Mouse (Mus musculus) liver, adult 2 months (tissue): Measurements from ENCODE around the gene Ankrd13d. TPM values are rescaled to one million over a fixed set of nuclear protein-coding genes. Genes with fewer than 3 reads are reported as not detected.

Source experiments
- DNase-seq: peaks from one replicate; pipeline ENCODE4 v3.0.0-alpha.2; 2011; ENCODE audit warnings: low read depth, low spot score; ENCODE audit errors: extremely low read depth
- H3K27ac ChIP-seq: fragments of 200-500 bp; replicated peaks from 2 replicates; pipeline ENCODE4 v1.5.1; 2012; ENCODE audit warnings: low read depth, mild to moderate bottlenecking, control low read depth, inconsistent platforms, low read length; ENCODE audit not compliant: insufficient read depth
- H3K27me3 ChIP-seq: fragments of 200-500 bp; 2 replicates; pipeline ENCODE4 v1.6.1; 2012; ENCODE audit warnings: mild to moderate bottlenecking, moderate library complexity, low read length, inconsistent platforms; ENCODE audit not compliant: control insufficient read depth, insufficient read depth
- H3K36me3 ChIP-seq: fragments of 200-500 bp; 2 replicates; pipeline ENCODE4 v1.6.1; 2012; ENCODE audit warnings: low read length, inconsistent platforms; ENCODE audit not compliant: control insufficient read depth, insufficient read depth
- H3K4me1 ChIP-seq: fragments of 200-500 bp; 2 replicates; pipeline ENCODE4 v1.6.1; 2011; ENCODE audit warnings: low read length; ENCODE audit not compliant: control insufficient read depth, insufficient read depth
- H3K4me3 ChIP-seq: fragments of 200-500 bp; 2 replicates; pipeline ENCODE4 v1.5.1; 2011; ENCODE audit warnings: low read depth, mild to moderate bottlenecking, control low read depth, low read length, moderate library complexity; ENCODE audit not compliant: insufficient read depth
- H3K79me2 ChIP-seq: fragments of 200-500 bp; 2 replicates; pipeline ENCODE4 v1.6.1; 2012; ENCODE audit warnings: inconsistent platforms, mild to moderate bottlenecking, low read length, moderate library complexity; ENCODE audit not compliant: control insufficient read depth, insufficient read depth
- H3K9ac ChIP-seq: fragments of 200-500 bp; 2 replicates; pipeline ENCODE4 v1.6.1; 2012; ENCODE audit warnings: low read depth, mild to moderate bottlenecking, control low read depth, inconsistent platforms, low read length
- CTCF ChIP-seq: fragments of 200-500 bp; IDR thresholded peaks from 2 replicates; pipeline ENCODE4 v1.5.1; 2011; ENCODE audit warnings: low read depth, low read length, control low read depth
- POLR2A ChIP-seq: fragments of 200-500 bp; IDR thresholded peaks from 2 replicates; pipeline ENCODE4 v1.6.1; 2011; ENCODE audit warnings: low read length, control low read depth; ENCODE audit not compliant: insufficient read depth; ENCODE audit errors: extremely low read depth
- WGBS: fragments of 180-500 bp; shearing (Covaris S2); methylation state at CpG from one replicate; pipeline ENCODE4 v1.1.7; 2018; 5-methylcytosine and 5-hydroxymethylcytosine counted together
- polyA plus RNA-seq: library from polyadenylated mRNA; depleted of rRNA; stranded (reverse); fragments of >200 nt; gene quantifications from 2 replicates; pipeline ENCODE4 v1.2.3, GENCODE M21; 2012
- total RNA-seq: library from RNA; depleted of rRNA; stranded (reverse); fragments of >200 nt; gene quantifications from 2 replicates; pipeline ENCODE4 v1.2.3, GENCODE M21; 2014

Ankrd13d gene
- total and polyA plus RNA-seq, 2 experiments, result 0.46 to 0.60 TPM

DNA sequence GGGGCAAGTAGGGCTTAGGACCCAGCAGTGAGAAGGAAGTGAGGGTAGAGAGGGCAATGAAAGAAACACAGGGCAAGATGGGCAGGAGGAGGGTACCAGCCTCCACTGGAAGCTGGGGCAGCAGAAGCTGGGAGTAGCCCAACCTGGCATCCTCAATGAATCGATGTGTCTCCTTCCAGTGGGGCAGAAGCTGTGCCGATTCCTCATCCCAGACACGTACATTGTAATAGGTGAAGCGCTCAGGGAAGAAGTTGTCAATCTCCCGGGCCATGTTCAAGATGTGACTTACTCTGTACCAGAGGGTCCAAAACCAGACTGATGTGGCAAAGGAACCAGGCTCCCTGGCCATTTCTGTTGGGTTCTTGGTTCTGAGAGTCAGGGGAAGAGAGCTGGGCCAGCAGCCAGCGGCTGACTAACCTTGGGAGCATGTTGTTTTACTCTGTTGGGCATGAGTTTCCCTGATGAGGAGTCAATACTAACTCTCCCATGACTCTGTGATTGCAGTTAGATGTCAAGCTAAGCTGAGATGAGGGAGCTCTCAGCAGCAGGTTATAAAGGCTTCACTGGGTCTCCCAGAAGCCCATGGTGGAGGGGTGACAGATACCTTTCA is 18.7 kb downstream of the Ankrd13d start:
- Histone ChIP-seq H3K27ac (no peak overlapping the region), H3K4me3 (no peak overlapping the region), H3K36me3 (no peaks in the 10 kb centered on the region), H3K27me3 (no peaks in the 10 kb centered on the region), H3K4me1 (peaks cover 5% of the 10 kb centered on the region), H3K79me2 (no peaks in the 10 kb centered on the region), H3K9ac (no peak overlapping the region)
- WGBS, result 97% methylated on average over 6 of the region's 6 CpGs
- DNase-seq, result no peak
- TF ChIP-seq CTCF, result no peak
- no peak for TF ChIP-seq POLR2A

DNA sequence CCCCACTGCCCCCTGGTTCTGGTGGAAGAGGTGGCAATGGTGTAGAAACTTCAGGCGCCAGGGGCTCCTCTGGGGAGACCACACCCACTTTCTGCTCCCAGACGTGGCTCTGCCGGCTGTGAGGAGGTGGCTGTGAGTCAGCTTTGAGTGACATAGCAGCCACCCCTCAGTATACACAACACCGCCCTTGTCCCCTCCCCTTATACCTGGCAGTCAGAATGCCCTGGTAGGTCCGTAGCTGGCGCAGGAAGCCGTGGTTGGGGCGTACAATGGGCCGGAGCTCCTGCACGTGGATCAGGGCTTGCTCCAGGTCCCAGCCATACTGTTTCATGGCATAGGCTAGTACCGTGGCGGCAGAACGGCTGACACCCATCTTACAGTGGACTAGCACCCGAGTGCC is 19.2 kb downstream of the Ankrd13d start:
- Histone ChIP-seq H3K27ac (no peak overlapping the region), H3K27me3 (no peaks in the 10 kb centered on the region), H3K36me3 (no peaks in the 10 kb centered on the region), H3K4me1 (peaks cover 5% of the 10 kb centered on the region), H3K79me2 (no peaks in the 10 kb centered on the region), H3K9ac (no peak overlapping the region), H3K4me3 (no peak overlapping the region)
- no peak for DNase-seq
- no peak for TF ChIP-seq CTCF
- TF ChIP-seq POLR2A, result no peak
- WGBS, result 95% methylated on average over 14 of the region's 14 CpGs

DNA sequence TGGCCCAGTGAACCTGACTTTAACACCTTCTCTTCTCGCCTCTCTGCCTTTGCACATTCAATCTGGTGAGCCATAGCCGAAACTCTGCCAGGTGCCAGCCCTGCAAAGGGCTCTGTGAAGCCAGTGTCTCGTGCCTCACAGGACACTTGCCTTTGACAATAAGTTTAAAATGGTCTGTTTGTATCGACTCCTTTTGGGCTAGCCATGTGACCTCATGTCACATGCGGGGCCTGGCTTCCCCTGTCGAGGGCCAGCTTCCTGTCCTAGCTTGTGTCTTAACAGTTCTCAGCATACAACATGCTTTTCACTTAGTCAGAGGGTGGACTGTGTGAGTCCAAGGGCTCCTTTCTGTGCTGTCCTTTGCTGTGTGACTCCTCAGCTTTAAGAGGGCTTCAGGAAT is 20.2 kb downstream of the Ankrd13d start:
- H3K9ac ChIP-seq, result no peak overlapping the region
- DNase-seq, result no peak
- no peaks in the 10 kb centered on the region for H3K36me3 ChIP-seq
- no peak overlapping the region for H3K4me3 ChIP-seq
- no peaks in the 10 kb centered on the region; the same call in 1 of the 2 replicates for H3K4me1 ChIP-seq
- no peaks in the 10 kb centered on the region for H3K27me3 ChIP-seq
- H3K27ac ChIP-seq, result no peak overlapping the region
- WGBS, result 75% methylated on average over 6 of the region's 6 CpGs
- H3K79me2 ChIP-seq, result no peaks in the 10 kb centered on the region
- TF ChIP-seq CTCF (no peak), POLR2A (no peak)

DNA sequence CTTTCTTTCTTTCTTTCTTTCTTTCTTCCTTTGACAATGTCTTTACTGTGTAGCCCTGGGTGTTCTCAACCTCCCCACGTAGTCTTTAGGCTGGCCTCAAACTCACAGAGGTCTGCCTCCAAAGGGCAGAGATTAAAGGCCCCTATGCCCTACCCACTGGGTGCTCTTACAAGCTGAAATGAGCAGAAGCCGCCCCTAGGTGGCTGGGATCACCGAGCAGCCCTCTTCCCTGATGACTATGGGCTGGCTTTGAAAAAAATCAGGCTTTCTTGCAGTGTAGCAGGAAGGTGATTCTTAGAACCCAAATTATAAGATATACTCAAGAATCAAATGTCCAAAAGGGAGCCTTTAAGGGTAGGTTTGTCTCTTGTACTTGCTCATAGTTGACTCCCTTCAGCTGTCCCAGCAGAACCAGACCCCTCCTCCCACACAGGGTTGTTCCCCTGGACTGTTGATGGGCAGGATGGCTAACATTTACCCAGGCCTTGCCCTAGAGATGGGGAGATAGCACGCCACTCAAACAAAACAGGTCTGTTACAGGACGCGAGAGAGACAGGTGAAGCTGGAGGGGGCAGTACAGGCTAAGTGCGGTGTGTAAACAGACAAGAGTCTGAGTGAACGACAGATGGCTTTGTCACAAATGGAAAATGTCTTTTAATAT is 21.8 kb downstream of the Ankrd13d start:
- Histone ChIP-seq H3K36me3 (no peaks in the 10 kb centered on the region), H3K9ac (no peak overlapping the region), H3K4me1 (no peaks in the 10 kb centered on the region; the same call in 1 of the 2 replicates), H3K27me3 (no peaks in the 10 kb centered on the region), H3K27ac (no peak overlapping the region), H3K4me3 (no peak overlapping the region), H3K79me2 (no peaks in the 10 kb centered on the region)
- 55% methylated on average over 8 of the region's 8 CpGs for WGBS
- DNase-seq, result no peak
- no peak for TF ChIP-seq POLR2A
- TF ChIP-seq CTCF, result no peak

DNA sequence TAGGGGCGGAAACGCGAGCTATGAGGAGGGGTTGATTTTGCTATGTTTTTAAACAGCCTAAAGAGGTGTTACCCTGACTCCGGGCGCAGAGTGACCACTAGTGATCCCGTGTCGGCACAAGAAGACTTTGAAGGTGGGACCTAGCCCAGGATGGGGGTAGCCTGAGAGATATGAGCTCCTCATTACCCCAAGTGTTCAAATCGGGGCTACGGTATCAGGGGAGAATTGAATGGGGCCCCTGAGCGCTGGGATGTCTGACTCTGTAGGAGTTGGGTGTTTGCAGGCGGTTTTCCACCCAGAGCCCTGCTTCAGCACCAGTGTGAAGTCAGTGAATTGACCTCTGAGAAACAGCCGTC is 25.1 kb downstream of the Ankrd13d start:
- 40% methylated on average over 12 of the region's 12 CpGs for WGBS
- TF ChIP-seq POLR2A (no peak), CTCF (no peak)
- H3K9ac ChIP-seq, result no peak overlapping the region; the same call in 1 of the 2 replicates

More for the DNA sequence above, 25.1 kb downstream of the Ankrd13d start:
- Histone ChIP-seq H3K4me1 (no peaks in the 10 kb centered on the region), H3K79me2 (no peaks in the 10 kb centered on the region), H3K36me3 (no peaks in the 10 kb centered on the region), H3K4me3 (no peak overlapping the region), H3K27ac (no peak overlapping the region), H3K27me3 (no peaks in the 10 kb centered on the region)
- no peak for DNase-seq
